Mouse (Mus musculus) heart, adult 2 months (tissue): ENCODE measurements at regions not wholly inside any gene's neighbourhood (a gene's known extent, or its start where the extent isn't known, plus 50 kb on each side); places are given as distances from the start of the nearest gene placed in this dataset.

Source experiments
- DNase-seq, 2 experiments: peaks; one replicate each; pipeline ENCODE4 v3.0.0; 2021
- H3K27ac ChIP-seq: fragments of 200-600 bp; 2 replicates; pipeline ENCODE4 v1.8.1; 2022
- H3K27me3 ChIP-seq: fragments of 200-500 bp; 2 replicates; pipeline ENCODE4 v1.6.1; 2012; ENCODE audit warnings: mild to moderate bottlenecking, low read length, inconsistent platforms, mixed read lengths; ENCODE audit not compliant: control insufficient read depth, insufficient read depth
- H3K36me3 ChIP-seq: fragments of 200-500 bp; 2 replicates; pipeline ENCODE4 v1.6.1; 2012; ENCODE audit warnings: low read length, inconsistent platforms; ENCODE audit not compliant: control insufficient read depth, insufficient read depth
- H3K4me1 ChIP-seq: fragments of 200-500 bp; 2 replicates; pipeline ENCODE4 v1.6.1; 2011; ENCODE audit warnings: low read length; ENCODE audit not compliant: control insufficient read depth, insufficient read depth
- H3K4me3 ChIP-seq: fragments of 200-600 bp; 2 replicates; pipeline ENCODE4 v1.8.1; 2022
- H3K79me2 ChIP-seq: fragments of 200-500 bp; replicated peaks from 2 replicates; pipeline ENCODE4 v1.6.1; 2012; ENCODE audit warnings: mild to moderate bottlenecking, inconsistent platforms, low read length, moderate library complexity, mixed read lengths; ENCODE audit not compliant: control insufficient read depth, insufficient read depth
- H3K9ac ChIP-seq: fragments of 200-500 bp; 2 replicates; pipeline ENCODE4 v1.6.1; 2012; ENCODE audit warnings: low read depth, mild to moderate bottlenecking, control low read depth, inconsistent platforms, low read length, mixed read lengths
- CTCF ChIP-seq: fragments of 200-600 bp; IDR thresholded peaks from 2 replicates; pipeline ENCODE4 v1.8.1; 2022; ENCODE audit warnings: antibody characterized with exemption, mild to moderate bottlenecking, moderate library complexity
- EP300 ChIP-seq: fragments of 200-500 bp; IDR thresholded peaks from 2 replicates; pipeline ENCODE4 v1.6.1; 2011; ENCODE audit warnings: low read depth, low read length, control low read depth; ENCODE audit not compliant: insufficient read depth
- POLR2A ChIP-seq: fragments of 200-500 bp; IDR thresholded peaks from 2 replicates; pipeline ENCODE4 v1.6.1; 2011; ENCODE audit warnings: mild to moderate bottlenecking, low read depth, low read length, control low read depth; ENCODE audit not compliant: insufficient read depth
- WGBS: fragments of 180-500 bp; shearing (Covaris S2); methylation state at CpG from one replicate; pipeline ENCODE4 v1.1.7; 2018; 5-methylcytosine and 5-hydroxymethylcytosine counted together
- intact Hi-C: fragments of 180-260 bp; cut with DNase I; formaldehyde crosslinking; loops from one replicate; pipeline ENCODE4 v1.15.1; 2025

GRCm38 (mm10) chr7:78123386-78123785, 614.4 kb downstream of the Ntrk3 start:
- no peak for DNase-seq
- TF ChIP-seq EP300 (no peak), CTCF (no peak), POLR2A (no peak)
- intact Hi-C loops = no loop called here
- no peaks in the 10 kb centered on the region for H3K79me2 ChIP-seq
- no peaks in the 10 kb centered on the region for H3K27me3 ChIP-seq
- H3K9ac ChIP-seq = no peak overlapping the region
- no peaks in the 10 kb centered on the region for H3K4me1 ChIP-seq
- no peak overlapping the region for H3K27ac ChIP-seq
- WGBS = 60% methylated on average over 1 of the region's 1 CpGs
- no peaks in the 10 kb centered on the region for H3K36me3 ChIP-seq
- H3K4me3 ChIP-seq = no peak overlapping the region

GRCm38 (mm10) chr7:78121151-78121486, 616.7 kb downstream of the Ntrk3 start:
- Histone ChIP-seq H3K79me2 (no peaks in the 10 kb centered on the region), H3K27ac (no peak overlapping the region), H3K36me3 (no peaks in the 10 kb centered on the region), H3K27me3 (no peaks in the 10 kb centered on the region), H3K9ac (no peak overlapping the region), H3K4me1 (no peaks in the 10 kb centered on the region), H3K4me3 (no peak overlapping the region)
- intact Hi-C loops = no loop called here
- TF ChIP-seq POLR2A (no peak), CTCF (no peak), EP300 (no peak)
- DNase-seq = no peak
- WGBS = 22% methylated on average over 5 of the region's 5 CpGs

- no peaks in the 10 kb centered on the region for H3K79me2 ChIP-seq
- no peak overlapping the region for H3K4me3 ChIP-seq
- H3K27me3 ChIP-seq = no peaks in the 10 kb centered on the region
- H3K9ac ChIP-seq = no peak overlapping the region
- H3K27ac ChIP-seq = no peak overlapping the region
- 35% methylated on average over 5 of the region's 5 CpGs for WGBS
- no peaks in the 10 kb centered on the region for H3K36me3 ChIP-seq
- no peak for DNase-seq
- intact Hi-C loops = no loop called here
- no peak for TF ChIP-seq CTCF
- no peak for TF ChIP-seq EP300
- TF ChIP-seq POLR2A = no peak
- H3K4me1 ChIP-seq = no peaks in the 10 kb centered on the region
These were observed 617.2 kb downstream of the Ntrk3 start for GRCm38 (mm10) chr7:78120462-78121150.

GRCm38 (mm10) chr7:78119809-78120208, 618.0 kb downstream of the Ntrk3 start:
- Histone ChIP-seq H3K9ac (no peak overlapping the region), H3K27ac (no peak overlapping the region), H3K36me3 (no peaks in the 10 kb centered on the region), H3K4me3 (no peak overlapping the region), H3K4me1 (no peaks in the 10 kb centered on the region), H3K27me3 (no peaks in the 10 kb centered on the region), H3K79me2 (no peaks in the 10 kb centered on the region)
- DNase-seq = no peak
- intact Hi-C loops = no loop called here
- TF ChIP-seq EP300 (no peak), CTCF (no peak), POLR2A (no peak)
- 53% methylated on average over 1 of the region's 1 CpGs for WGBS

- no peaks in the 10 kb centered on the region for H3K79me2 ChIP-seq
- H3K27ac ChIP-seq = no peak overlapping the region
- no peak for TF ChIP-seq POLR2A
- no peak overlapping the region for H3K9ac ChIP-seq
- H3K36me3 ChIP-seq = no peaks in the 10 kb centered on the region
- intact Hi-C loops = no loop called here
- H3K27me3 ChIP-seq = no peaks in the 10 kb centered on the region
- no peaks in the 10 kb centered on the region for H3K4me1 ChIP-seq
- 84% methylated on average over 6 of the region's 6 CpGs for WGBS
- H3K4me3 ChIP-seq = no peak overlapping the region
- DNase-seq = no peak
These were observed 626.5 kb downstream of the Ntrk3 start for GRCm38 (mm10) chr7:78111291-78111690.

- intact Hi-C loops = no loop called here
- Histone ChIP-seq H3K4me1 (no peaks in the 10 kb centered on the region), H3K9ac (no peak overlapping the region), H3K79me2 (no peaks in the 10 kb centered on the region), H3K27me3 (no peaks in the 10 kb centered on the region), H3K36me3 (no peaks in the 10 kb centered on the region), H3K4me3 (no peak overlapping the region), H3K27ac (no peak overlapping the region)
- TF ChIP-seq EP300 = no peak
- TF ChIP-seq CTCF = no peak
- no peak for TF ChIP-seq POLR2A
- no peak for DNase-seq
- WGBS = 49% methylated on average over 2 of the region's 2 CpGs
These were observed 634.1 kb downstream of the Ntrk3 start for GRCm38 (mm10) chr7:78103536-78104279.
